Mouse (Mus musculus): ENCODE results near the gene Rbfox1. TPM values are rescaled to one million over a fixed set of nuclear protein-coding genes. Genes with fewer than 3 reads are reported as not detected.

Gene Rbfox1
- polyA plus RNA-seq, 1 experiment from 2014 or later: 3.1 TPM

DNA sequence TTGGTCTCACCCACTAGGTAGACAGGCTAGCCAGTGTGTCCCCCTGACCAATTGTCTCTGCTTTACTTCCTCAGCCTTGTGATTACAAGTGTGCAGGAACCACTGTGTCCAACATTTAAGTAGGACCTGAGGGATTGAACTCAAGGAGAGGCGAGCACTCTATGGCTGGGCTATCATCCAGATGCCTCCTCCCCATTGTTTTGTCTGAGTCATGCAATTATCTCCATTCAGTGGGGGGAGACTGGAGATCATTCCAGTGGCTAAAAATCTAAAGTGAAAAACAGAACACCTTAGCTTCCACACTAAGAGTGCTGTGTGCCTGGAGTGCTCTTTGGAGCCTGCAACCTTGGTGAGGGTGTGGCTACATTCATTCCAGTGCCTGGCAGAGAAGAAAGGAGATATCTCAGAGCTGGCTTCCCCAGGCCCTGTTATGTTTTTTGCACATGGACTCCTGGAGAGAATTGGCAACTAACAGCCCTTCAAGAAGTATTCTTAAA lies 594.0 kb downstream of the Rbfox1 start:
- no peak for ATAC-seq (replicated peaks; ENCODE audit: insufficient number of reproducible peaks, low FRiP score, low TSS enrichment)
- no peak overlapping the region for H3K4me3 ChIP-seq (ENCODE audit: low read depth, low read length)
- 0 out of 2 replicates have a peak, but pooled peaks cover 5% of the 10 kb centered on the region for H3K27me3 ChIP-seq (ENCODE audit: control insufficient read depth, insufficient read depth, low read length)
- no peak overlapping the region for H3K27ac ChIP-seq (ENCODE audit: low read depth, low read length)
- WGBS (ENCODE audit: insufficient replicate concordance): 57% methylated on average over 1 of the region's 1 CpGs
- H3K4me1 ChIP-seq (ENCODE audit: control insufficient read depth, insufficient read depth, low read length): no peaks in the 10 kb centered on the region
- H3K36me3 ChIP-seq (ENCODE audit: control insufficient read depth, insufficient read depth, low read length): no peaks in the 10 kb centered on the region
- H3K9ac ChIP-seq (ENCODE audit: low read depth, low read length): no peak overlapping the region
- no peak overlapping the region for H3K4me2 ChIP-seq
- H3K9me3 ChIP-seq (replicated peaks; ENCODE audit: control insufficient read depth, low read length): no peaks in the 10 kb centered on the region

DNA sequence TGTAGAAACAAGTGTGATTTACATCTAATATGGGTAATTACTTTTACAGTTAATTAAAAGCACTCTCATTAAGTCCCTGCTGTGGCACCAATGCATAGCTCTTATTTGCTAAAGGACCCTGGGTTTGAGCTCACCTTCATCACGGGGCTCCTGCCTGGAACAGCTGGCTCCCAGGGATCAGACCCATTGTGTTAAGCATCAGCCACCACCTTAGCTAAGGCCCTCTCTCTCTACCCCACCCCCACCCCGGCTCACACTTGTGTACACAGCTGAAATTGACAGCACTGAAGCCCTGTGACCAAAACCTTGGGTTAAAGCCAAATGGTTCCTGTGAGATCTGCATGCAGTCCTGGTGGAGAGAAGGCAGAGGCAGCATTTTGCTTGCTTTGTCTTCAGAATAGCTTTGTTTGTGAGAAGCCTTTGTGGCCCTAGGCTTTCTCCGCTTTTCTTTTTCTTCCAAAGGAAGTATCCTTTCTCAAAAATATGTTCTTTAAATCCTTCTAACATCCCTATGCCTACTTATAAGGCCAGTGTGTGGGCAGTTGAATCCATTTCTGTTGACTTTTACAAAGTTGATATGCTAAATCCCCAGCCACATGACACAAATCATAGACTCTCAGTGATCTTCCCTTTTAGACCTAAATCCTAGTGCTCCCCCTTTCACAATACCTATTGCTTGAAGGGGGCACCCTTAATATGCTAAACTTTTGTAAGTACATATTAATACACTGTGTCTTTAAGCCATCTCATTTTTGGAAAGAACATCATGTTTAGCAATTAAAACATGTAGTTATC lies 594.7 kb downstream of the Rbfox1 start:
- Histone ChIP-seq H3K4me2 (no peak overlapping the region), H3K27ac (ENCODE audit: low read depth, low read length) (no peak overlapping the region), H3K9ac (ENCODE audit: low read depth, low read length) (no peak overlapping the region), H3K27me3 (ENCODE audit: control insufficient read depth, insufficient read depth, low read length) (0 out of 2 replicates have a peak, but pooled peaks cover 5% of the 10 kb centered on the region), H3K36me3 (ENCODE audit: control insufficient read depth, insufficient read depth, low read length) (no peaks in the 10 kb centered on the region), H3K9me3 (replicated peaks; ENCODE audit: control insufficient read depth, low read length) (no peaks in the 10 kb centered on the region), H3K4me3 (ENCODE audit: low read depth, low read length) (no peak overlapping the region), H3K4me1 (ENCODE audit: control insufficient read depth, insufficient read depth, low read length) (no peaks in the 10 kb centered on the region)
- ATAC-seq (replicated peaks; ENCODE audit: insufficient number of reproducible peaks, low FRiP score, low TSS enrichment): no peak
- WGBS (ENCODE audit: insufficient replicate concordance): 18% methylated on average over 3 of the region's 3 CpGs

DNA sequence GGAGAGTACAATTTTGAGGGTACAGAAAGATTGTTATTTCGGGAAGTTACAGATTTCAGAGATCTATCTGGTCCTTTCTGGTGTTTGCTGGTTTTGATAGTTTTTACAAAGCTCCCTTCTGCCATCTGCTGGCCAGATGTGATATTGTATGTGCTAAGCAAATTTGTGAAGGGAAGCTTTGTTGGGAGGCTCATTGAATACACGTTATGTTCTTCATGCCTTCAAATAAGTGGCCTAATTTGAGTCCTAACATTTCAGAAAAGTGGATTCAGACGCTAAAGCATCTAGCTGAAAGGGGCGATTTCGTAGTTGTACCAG lies 595.2 kb downstream of the Rbfox1 start:
- Histone ChIP-seq H3K27ac (ENCODE audit: low read depth, low read length) (no peak overlapping the region), H3K4me3 (ENCODE audit: low read depth, low read length) (no peak overlapping the region), H3K36me3 (ENCODE audit: control insufficient read depth, insufficient read depth, low read length) (no peaks in the 10 kb centered on the region), H3K27me3 (ENCODE audit: control insufficient read depth, insufficient read depth, low read length) (0 out of 2 replicates have a peak, but pooled peaks cover 5% of the 10 kb centered on the region), H3K9ac (ENCODE audit: low read depth, low read length) (no peak overlapping the region), H3K9me3 (replicated peaks; ENCODE audit: control insufficient read depth, low read length) (no peaks in the 10 kb centered on the region), H3K4me1 (ENCODE audit: control insufficient read depth, insufficient read depth, low read length) (no peaks in the 10 kb centered on the region), H3K4me2 (no peak overlapping the region)
- 7% methylated on average over 5 of the region's 5 CpGs for WGBS (ENCODE audit: insufficient replicate concordance)
- ATAC-seq (replicated peaks; ENCODE audit: insufficient number of reproducible peaks, low FRiP score, low TSS enrichment): no peak

DNA sequence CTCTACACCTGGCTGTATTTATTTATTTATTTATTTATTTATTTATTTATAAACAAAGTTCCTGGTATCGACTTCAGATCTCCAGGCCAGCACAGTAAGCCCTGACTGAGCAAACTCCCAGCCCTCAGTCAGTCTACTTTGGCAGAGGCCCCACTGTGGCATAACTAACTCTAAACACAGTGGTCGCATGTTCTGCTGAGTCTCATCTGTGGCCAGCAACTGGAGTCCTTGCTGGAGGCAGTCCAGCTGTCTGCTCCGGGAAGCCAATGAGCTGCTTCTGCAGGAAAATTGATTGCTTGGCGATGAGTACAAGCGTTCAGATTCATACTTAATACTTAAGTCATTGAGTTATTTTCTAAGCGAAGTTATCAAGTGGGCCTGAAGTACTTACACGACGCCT lies 598.5 kb downstream of the Rbfox1 start:
- Histone ChIP-seq H3K4me3 (ENCODE audit: low read depth, low read length) (no peak overlapping the region), H3K36me3 (ENCODE audit: control insufficient read depth, insufficient read depth, low read length) (no peaks in the 10 kb centered on the region), H3K4me2 (no peak overlapping the region), H3K9me3 (replicated peaks; ENCODE audit: control insufficient read depth, low read length) (no peaks in the 10 kb centered on the region), H3K27me3 (ENCODE audit: control insufficient read depth, insufficient read depth, low read length) (0 out of 2 replicates have a peak, but pooled peaks cover 5% of the 10 kb centered on the region), H3K9ac (ENCODE audit: low read depth, low read length) (no peak overlapping the region), H3K4me1 (ENCODE audit: control insufficient read depth, insufficient read depth, low read length) (no peaks in the 10 kb centered on the region), H3K27ac (ENCODE audit: low read depth, low read length) (no peak overlapping the region)
- 77% methylated on average over 8 of the region's 8 CpGs for WGBS (ENCODE audit: insufficient replicate concordance)
- ATAC-seq (replicated peaks; ENCODE audit: insufficient number of reproducible peaks, low FRiP score, low TSS enrichment): no peak

DNA sequence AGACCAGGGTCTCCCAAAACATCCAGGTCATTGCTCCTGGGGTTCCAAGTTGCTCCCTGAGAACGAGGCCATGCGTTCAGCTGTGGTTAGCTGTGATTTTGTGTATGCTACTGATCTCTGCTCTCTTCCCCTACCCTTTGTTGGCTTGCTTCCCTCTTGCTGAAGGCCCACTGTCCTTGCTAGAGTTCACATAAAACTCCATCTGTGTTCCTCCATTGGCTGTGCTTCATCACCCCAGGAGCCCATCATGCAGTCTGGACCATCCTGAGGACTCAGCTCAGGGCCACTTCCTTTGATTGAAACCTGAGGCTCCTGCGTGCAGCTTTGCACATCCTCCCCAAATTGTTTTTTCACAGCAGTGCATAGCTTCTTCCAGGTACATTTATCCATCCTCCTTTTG lies 600.5 kb downstream of the Rbfox1 start:
- H3K27ac ChIP-seq (ENCODE audit: low read depth, low read length): no peak overlapping the region
- no peak overlapping the region for H3K9ac ChIP-seq (ENCODE audit: low read depth, low read length)
- no peaks in the 10 kb centered on the region for H3K4me1 ChIP-seq (ENCODE audit: control insufficient read depth, insufficient read depth, low read length)
- no peaks in the 10 kb centered on the region for H3K9me3 ChIP-seq (replicated peaks; ENCODE audit: control insufficient read depth, low read length)
- H3K36me3 ChIP-seq (ENCODE audit: control insufficient read depth, insufficient read depth, low read length): no peaks in the 10 kb centered on the region
- H3K4me2 ChIP-seq: no peak overlapping the region
- 0 out of 2 replicates have a peak, but pooled peaks cover 5% of the 10 kb centered on the region for H3K27me3 ChIP-seq (ENCODE audit: control insufficient read depth, insufficient read depth, low read length)
- ATAC-seq (replicated peaks; ENCODE audit: insufficient number of reproducible peaks, low FRiP score, low TSS enrichment): no peak
- no peak overlapping the region for H3K4me3 ChIP-seq (ENCODE audit: low read depth, low read length)
- 69% methylated on average over 3 of the region's 3 CpGs for WGBS (ENCODE audit: insufficient replicate concordance)

DNA sequence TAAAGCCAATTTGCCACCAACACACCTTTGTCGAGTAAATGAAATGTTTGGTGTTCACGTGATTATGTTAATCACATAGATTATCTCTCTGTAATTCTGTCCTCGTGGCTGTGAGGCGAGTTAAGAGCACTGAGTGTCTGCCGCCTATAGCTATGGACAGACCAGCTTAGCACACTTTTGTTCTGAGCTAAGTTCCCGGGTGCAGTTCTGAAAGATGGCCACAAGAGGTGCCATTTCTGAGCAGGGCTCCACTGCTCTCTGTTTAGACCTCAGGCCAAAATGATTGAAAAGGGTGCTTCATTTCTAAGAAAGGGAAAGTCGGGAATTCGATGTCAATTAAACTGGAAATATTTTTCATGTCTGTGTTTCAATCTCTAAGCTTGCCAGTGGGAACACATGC lies 617.1 kb downstream of the Rbfox1 start:
- H3K4me3 ChIP-seq (ENCODE audit: low read depth, low read length): no peak overlapping the region
- H3K27ac ChIP-seq (ENCODE audit: low read depth, low read length): no peak overlapping the region
- H3K27me3 ChIP-seq (ENCODE audit: control insufficient read depth, insufficient read depth, low read length): no peaks in the 10 kb centered on the region
- H3K9me3 ChIP-seq (replicated peaks; ENCODE audit: control insufficient read depth, low read length): no peaks in the 10 kb centered on the region
- H3K4me2 ChIP-seq: no peak overlapping the region
- ATAC-seq (replicated peaks; ENCODE audit: insufficient number of reproducible peaks, low FRiP score, low TSS enrichment): no peak
- WGBS (ENCODE audit: insufficient replicate concordance): 29% methylated on average over 8 of the region's 8 CpGs
- no peak overlapping the region for H3K9ac ChIP-seq (ENCODE audit: low read depth, low read length)
- H3K4me1 ChIP-seq (ENCODE audit: control insufficient read depth, insufficient read depth, low read length): no peaks in the 10 kb centered on the region
- H3K36me3 ChIP-seq (ENCODE audit: control insufficient read depth, insufficient read depth, low read length): no peaks in the 10 kb centered on the region

DNA sequence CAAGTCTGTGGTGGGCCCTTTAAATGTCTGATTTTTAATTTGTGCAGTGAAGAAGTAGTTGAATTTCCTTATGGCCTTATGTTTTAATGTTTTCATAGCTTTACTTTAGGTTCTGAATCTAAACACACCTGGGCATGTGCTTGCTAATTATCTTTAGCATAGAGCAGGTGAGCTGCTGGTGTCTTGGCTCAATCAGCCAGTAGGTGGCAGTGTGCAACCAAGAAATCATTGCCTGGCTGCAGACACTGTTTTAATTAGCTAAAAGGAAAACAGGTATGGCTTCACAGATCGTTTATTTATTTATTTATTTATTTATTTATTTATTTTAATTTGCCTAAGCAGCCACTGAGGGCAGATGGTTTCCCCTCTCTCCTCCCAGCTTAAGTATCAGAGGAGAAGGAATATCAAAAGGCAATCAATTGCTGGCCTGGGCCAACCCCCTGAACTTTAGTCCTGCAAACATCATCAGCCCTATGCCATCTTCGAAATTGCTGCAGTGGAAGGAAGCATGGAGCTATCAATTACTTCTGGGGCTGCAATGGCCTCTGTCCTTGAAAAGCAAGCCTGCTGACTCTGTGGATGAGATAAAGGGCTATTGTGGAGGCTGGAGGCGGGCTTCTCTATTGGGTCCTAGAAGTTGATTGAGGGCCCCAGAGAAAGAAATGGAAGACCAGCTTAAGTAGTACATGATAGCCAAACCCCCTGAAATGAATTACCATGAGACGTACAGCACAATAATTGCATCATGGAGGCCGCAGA lies 618.6 kb downstream of the Rbfox1 start:
- Histone ChIP-seq H3K4me1 (ENCODE audit: control insufficient read depth, insufficient read depth, low read length) (no peaks in the 10 kb centered on the region), H3K9ac (ENCODE audit: low read depth, low read length) (no peak overlapping the region), H3K36me3 (ENCODE audit: control insufficient read depth, insufficient read depth, low read length) (no peaks in the 10 kb centered on the region), H3K27me3 (ENCODE audit: control insufficient read depth, insufficient read depth, low read length) (no peaks in the 10 kb centered on the region), H3K4me2 (no peak overlapping the region), H3K27ac (ENCODE audit: low read depth, low read length) (no peak overlapping the region), H3K9me3 (replicated peaks; ENCODE audit: control insufficient read depth, low read length) (no peaks in the 10 kb centered on the region), H3K4me3 (ENCODE audit: low read depth, low read length) (no peak overlapping the region)
- 62% methylated on average over 5 of the region's 5 CpGs for WGBS (ENCODE audit: insufficient replicate concordance)
- no peak for ATAC-seq (replicated peaks; ENCODE audit: insufficient number of reproducible peaks, low FRiP score, low TSS enrichment)

DNA sequence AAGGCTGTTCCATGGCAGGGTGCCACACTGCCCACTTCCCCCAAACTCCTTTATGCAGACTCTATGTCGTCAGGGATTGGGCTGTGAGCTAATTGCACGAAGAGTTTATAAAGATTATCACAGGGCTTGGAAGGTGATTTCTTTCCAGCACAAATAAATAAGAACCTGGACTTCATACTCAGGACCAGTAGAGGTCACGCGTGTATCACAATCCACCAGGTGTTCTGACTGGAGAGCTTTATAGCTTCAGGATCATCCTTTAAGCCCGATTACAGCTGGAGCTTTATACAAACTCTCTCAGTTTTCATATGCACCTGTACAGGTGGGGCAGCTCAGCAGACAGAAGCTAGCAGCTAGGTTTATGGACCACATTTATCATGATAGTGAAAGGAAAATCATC lies 623.8 kb downstream of the Rbfox1 start:
- H3K9ac ChIP-seq (ENCODE audit: low read depth, low read length): no peak overlapping the region
- no peaks in the 10 kb centered on the region for H3K4me1 ChIP-seq (ENCODE audit: control insufficient read depth, insufficient read depth, low read length)
- H3K9me3 ChIP-seq (replicated peaks; ENCODE audit: control insufficient read depth, low read length): no peaks in the 10 kb centered on the region
- no peaks in the 10 kb centered on the region for H3K36me3 ChIP-seq (ENCODE audit: control insufficient read depth, insufficient read depth, low read length)
- no peaks in the 10 kb centered on the region for H3K27me3 ChIP-seq (ENCODE audit: control insufficient read depth, insufficient read depth, low read length)
- no peak for ATAC-seq (replicated peaks; ENCODE audit: insufficient number of reproducible peaks, low FRiP score, low TSS enrichment)
- no peak overlapping the region for H3K4me2 ChIP-seq
- 64% methylated on average over 5 of the region's 5 CpGs for WGBS (ENCODE audit: insufficient replicate concordance)
- H3K27ac ChIP-seq (ENCODE audit: low read depth, low read length): no peak overlapping the region
- H3K4me3 ChIP-seq (ENCODE audit: low read depth, low read length): no peak overlapping the region
